Mouse (Mus musculus): Measurements from ENCODE around the gene Nabp1. TPM values are rescaled to one million over a fixed set of nuclear protein-coding genes. Genes with fewer than 3 reads are reported as not detected.

Nabp1 gene
- total RNA-seq, 2 experiments from 2014 or later: 13.0 to 22.2 TPM

DNA sequence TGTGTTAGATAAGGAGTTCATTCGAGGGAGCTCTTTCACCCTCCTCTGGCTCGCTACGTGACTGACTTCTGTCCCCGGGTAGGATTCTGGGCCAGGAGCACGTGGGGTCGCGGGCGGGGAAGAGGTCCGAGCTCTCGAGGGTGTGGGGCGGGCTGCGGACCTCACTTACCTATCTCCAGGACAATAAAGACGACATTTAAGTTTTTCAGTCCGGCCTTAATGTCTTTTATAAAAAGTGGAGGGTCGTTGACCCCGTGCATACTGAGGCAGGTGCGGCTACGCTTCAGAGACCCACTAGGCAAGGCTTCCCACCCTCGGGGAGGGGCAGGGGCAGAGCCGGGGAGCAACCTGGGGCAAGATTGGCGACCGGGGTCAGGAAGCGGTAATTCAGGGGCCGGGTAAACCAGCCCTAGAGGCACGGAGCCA, 556 bp downstream of the Nabp1 start:
- peak; percentile 66 for DNase-seq
- no peak for TF ChIP-seq CTCF (IDR thresholded peaks at IDR 0.05)
- peak overlapping the region; percentile 96 for H3K4me3 ChIP-seq
- intact Hi-C loops (cut with DNase I): loop anchor here (5.0 kb wide), 1 partner anchor 40 kb away; no protein-coding TSS in a partner anchor
- H3K27ac ChIP-seq: peak overlapping the region; percentile 93

DNA sequence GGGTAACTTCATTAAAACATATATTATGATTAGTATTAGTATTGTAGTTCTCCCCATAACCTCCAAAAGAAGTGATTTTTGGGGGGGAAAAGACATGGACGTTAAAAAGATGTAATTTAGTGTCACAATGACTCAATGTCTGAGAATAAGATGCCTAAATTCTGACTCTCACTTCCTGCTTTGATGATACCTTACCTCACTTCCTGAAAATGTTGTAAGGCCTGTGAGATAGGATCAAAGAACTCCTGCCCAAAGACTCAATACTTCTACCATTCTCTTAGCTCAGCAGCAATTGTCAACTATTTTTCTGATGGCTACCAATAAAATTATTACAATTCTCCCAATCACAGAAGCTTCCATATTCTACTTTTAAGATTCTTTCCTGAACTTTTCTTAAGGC, 1.8 kb downstream of the Nabp1 start:
- intact Hi-C loops (cut with DNase I): loop anchor here (5.0 kb wide), 1 partner anchor 41 kb away; no protein-coding TSS in a partner anchor
- TF ChIP-seq CTCF (IDR thresholded peaks at IDR 0.05): no peak
- Histone ChIP-seq H3K27ac (no peak overlapping the region), H3K4me3 (no peak overlapping the region)
- no peak for DNase-seq

DNA sequence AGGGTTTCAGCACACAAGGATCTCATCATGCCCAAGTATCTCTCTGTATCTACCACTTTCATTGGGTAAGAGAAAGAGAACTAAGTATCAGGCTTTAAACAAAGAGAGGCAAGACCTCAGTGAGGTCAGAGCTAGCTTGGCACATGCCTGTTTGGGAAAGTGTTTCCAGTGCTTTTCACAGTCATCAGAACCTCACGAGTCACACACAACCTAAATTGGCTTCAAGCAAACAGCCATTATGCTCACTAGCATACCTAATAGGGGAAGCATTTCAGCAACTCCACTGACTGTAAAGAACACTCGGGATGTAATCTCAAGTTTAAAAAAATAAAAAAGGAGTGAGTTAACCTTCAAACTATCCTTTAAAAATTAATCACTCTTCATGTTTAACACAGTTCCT, 10.1 kb downstream of the Nabp1 start:
- intact Hi-C loops (cut with DNase I): loop anchor here (10.0 kb wide), 1 partner anchor 503 kb away; no protein-coding TSS in a partner anchor
- no peak overlapping the region for H3K27ac ChIP-seq
- no peak overlapping the region for H3K4me3 ChIP-seq

DNA sequence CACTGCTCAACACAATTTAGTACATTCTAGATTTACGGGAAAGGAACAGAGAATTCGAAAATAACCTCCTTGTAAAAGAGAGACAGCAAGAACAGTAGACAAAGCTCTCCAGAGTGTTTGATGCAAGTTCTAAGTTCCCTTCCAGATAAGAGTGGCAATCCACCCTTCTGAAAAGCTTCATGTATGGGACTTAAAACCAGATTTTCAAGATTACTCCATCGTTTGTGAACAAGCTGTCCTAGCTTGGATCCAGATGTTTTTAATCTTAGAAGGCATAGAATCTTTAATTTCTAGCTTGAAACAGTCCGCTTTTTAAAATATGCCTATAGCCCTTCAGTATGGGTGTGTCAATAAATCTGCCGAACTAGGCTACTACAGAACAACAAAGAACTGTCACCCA, 11.0 kb downstream of the Nabp1 start:
- Histone ChIP-seq H3K4me3 (no peak overlapping the region), H3K27ac (no peak overlapping the region)
- intact Hi-C loops (cut with DNase I): loop anchor here (10.0 kb wide), 1 partner anchor 502 kb away; no protein-coding TSS in a partner anchor
- TF ChIP-seq CTCF (IDR thresholded peaks at IDR 0.05): no peak
- no peak for DNase-seq

More for the DNA sequence above, 10.1 kb downstream of the Nabp1 start:
- TF ChIP-seq CTCF (IDR thresholded peaks at IDR 0.05): no peak
- DNase-seq: no peak

DNA sequence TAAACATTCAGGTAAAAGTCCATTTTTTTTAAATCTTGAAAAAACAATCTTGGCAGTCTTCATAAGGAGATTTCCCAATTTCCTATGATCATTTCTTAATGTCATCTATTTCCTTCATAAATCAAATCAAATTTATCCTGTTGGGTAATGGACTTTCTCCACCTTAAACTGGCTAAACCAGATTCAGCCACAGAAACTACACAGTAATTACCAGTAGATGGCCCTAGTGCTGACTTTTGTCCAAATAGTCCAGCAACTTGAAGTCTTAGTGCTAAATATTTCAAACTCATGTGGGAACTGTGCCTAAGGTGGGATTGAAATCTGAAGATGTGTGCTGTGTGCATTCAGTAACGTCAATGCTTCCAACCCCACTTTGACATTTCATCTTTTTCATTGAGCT, 11.8 kb downstream of the Nabp1 start:
- intact Hi-C loops (cut with DNase I): loop anchor here (1.0 to 10.0 kb wide), 2 partner anchors 131 to 502 kb away; no protein-coding TSS in a partner anchor
- TF ChIP-seq CTCF (IDR thresholded peaks at IDR 0.05): peak; percentile 72
- no peak for DNase-seq
- no peak overlapping the region for H3K4me3 ChIP-seq
- H3K27ac ChIP-seq: no peak overlapping the region

DNA sequence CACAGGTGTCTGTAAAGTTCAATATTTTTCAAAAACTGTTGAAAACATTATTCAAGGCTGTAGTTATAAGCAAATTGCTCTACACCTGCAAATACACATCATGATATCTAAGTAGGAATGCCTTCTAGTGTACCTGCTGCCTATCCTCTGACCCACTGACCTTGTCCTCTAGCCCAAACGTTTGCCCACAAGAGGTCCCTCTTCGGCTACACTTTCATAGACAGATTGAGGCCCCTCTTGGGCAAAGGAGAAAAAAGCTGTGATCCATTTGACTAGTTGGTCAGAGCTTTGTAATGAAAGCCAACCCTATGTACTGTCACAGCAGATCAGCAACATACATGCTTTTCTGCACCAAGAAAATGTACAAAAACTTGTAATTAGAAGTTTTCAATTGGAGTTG, 12.9 kb downstream of the Nabp1 start:
- no peak overlapping the region for H3K27ac ChIP-seq
- DNase-seq: no peak
- TF ChIP-seq CTCF (IDR thresholded peaks at IDR 0.05): peak; percentile 36
- intact Hi-C loops (cut with DNase I): loop anchor here (10.0 kb wide), 1 partner anchor 500 kb away; no protein-coding TSS in a partner anchor
- H3K4me3 ChIP-seq: no peak overlapping the region

DNA sequence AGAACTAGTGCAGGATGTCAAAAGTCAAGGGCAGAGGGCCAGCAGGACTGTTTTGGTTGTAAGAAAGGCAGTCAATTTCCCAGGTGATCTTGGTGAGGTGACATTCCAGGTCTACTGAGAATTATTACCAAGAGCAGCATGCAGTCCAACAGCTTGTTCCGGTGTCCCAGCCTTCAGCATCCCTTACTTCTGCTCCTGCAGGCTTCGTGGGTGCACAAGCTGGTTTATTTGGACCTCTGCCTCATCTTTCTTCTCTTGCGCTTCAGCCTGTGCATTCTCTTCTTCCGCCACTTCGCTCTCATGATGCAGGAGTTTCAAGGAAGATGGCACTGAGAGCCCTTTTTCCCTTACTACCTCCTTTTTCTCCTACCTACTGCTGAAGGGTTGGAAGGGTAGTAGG, 15.2 kb downstream of the Nabp1 start:
- intact Hi-C loops (cut with DNase I): loop anchor here (10.0 kb wide), 1 partner anchor 498 kb away; no protein-coding TSS in a partner anchor
- no peak for DNase-seq
- H3K4me3 ChIP-seq: no peak overlapping the region
- TF ChIP-seq CTCF (IDR thresholded peaks at IDR 0.05): no peak
- no peak overlapping the region for H3K27ac ChIP-seq

DNA sequence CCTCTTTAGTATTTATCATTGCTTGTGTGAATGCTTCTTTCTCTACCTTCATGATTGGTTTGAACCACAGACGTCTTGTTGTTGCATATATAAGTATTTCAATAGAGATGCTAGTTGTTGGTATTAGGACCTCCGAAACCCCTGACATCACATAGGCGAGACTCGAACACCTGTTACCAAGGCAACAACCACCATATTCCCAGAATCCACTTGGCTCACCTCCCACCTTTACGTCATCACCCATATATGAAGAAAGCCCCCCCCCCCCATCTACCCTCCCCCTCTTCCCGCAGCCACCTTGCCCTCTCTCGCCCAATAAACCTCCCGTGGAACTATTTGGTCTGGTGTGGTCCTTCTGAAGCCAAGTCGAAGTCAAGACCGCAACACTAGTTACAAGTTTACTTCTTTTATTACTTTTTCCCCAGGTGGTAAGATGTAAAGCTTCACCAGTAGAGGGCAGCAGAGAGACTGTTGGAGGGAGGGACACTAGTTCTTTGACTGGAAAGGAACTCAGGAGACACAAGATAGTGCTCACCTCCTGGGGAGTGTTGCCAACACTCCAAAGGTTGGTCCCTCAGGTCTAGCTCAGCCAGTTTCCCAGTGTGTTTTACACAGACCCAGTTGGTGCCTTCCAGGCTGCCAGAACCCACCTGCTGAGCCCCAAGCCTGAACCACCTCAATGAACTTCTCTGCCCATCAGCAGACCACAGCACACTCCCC, 19.3 kb downstream of the Nabp1 start:
- no peak overlapping the region for H3K4me3 ChIP-seq
- DNase-seq: peak; percentile 33
- intact Hi-C loops (cut with DNase I): loop anchor here (2.0 kb wide), 1 partner anchor 138 kb away; no protein-coding TSS in a partner anchor
- peak; percentile 80 for TF ChIP-seq CTCF (IDR thresholded peaks at IDR 0.05)
- no peak overlapping the region for H3K27ac ChIP-seq

DNA sequence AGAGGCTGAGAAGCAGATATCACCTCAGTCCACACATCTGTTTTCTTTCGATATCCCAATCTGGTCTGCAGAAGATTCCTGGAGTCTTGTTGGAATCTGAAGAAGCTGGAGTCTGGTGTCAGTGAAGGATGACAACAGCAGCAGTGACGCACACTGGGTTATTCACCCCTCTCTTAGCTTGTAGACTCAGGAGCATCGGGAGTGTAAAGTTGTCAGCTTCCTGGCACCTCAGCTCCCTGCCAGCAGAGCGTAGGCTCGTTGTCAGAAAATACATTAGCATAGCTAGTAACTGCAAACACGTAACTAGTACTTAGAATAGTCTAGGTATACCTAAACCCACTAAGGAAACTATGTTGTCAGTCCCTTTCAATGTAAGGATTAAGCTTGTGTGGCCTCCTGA, 20.1 kb downstream of the Nabp1 start:
- Histone ChIP-seq H3K4me3 (no peak overlapping the region), H3K27ac (no peak overlapping the region)
- DNase-seq: no peak
- intact Hi-C loops (cut with DNase I): loop anchor here (2.0 kb wide), 1 partner anchor 139 kb away; no protein-coding TSS in a partner anchor
- TF ChIP-seq CTCF (IDR thresholded peaks at IDR 0.05): no peak

DNA sequence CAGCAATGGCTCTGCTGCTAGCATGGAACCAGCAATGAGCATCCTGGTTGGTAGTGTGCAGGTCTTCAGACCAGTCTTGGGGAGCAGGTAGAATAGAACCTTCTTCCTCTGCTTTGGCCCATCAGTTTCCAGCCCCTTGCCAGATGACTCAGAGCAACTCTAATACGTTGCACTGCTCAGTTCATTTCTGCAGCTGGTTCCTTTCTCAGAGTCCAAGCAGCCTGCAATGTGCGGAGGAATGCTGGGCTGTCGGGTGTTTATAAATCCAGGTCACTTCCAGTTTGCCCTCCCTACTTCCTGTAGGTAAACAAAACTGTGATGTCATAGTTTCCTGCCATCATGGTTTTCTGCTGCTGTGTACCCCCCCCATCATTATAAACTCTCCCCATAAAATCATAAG, 21.0 kb downstream of the Nabp1 start:
- H3K4me3 ChIP-seq: no peak overlapping the region
- H3K27ac ChIP-seq: no peak overlapping the region
- no peak for TF ChIP-seq CTCF (IDR thresholded peaks at IDR 0.05)
- no peak for DNase-seq
- intact Hi-C loops (cut with DNase I): no loop called here

DNA sequence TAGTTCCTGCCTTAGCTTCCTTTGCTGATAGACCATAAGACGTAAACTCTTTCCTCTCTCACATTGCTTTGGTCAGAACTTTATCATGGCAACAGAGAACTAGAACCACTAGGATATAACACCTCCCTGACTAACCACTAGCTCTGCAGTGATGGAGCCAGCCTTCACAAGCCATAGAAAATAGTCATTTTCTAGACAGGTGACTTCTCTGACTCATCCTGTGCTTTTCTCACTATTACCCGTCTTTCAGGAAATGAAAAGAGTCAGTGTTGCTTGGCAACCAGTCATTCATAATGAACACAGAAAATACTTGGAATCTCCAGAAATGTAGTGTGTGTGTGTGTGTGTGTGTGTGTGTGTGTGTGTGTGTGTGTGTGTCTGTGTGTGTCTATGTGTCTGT, 29.4 kb downstream of the Nabp1 start:
- no peak for TF ChIP-seq CTCF (IDR thresholded peaks at IDR 0.05)
- Histone ChIP-seq H3K4me3 (no peak overlapping the region), H3K27ac (no peak overlapping the region)
- intact Hi-C loops (cut with DNase I): no loop called here
- DNase-seq: no peak

DNA sequence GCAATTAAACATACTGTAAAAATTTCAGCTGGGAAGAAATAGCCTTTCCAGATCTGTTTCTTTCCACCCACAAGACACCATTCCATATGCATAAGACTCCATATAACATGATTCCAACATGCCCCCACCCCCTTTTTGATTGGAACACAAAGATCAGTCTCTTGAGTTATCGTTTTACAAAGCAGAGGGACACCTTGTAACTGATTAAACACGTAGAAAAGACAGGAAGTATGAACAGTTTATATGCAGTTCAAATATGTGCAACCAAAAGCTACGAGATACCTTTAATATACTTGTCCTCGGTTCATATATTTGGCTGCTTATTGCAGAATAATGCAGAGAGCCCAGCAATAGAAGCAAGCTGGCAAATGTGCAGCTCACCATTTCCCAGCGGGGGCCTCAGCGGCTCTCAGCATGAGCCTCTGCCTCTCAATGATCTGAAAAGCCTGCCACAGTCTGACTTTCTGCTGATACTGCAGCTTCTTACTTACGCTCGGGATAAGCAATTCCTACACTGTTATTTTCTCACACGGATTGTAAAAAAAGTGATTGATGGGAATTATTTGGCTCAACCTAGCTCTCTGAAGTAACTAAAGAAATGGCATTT, 32.3 kb downstream of the Nabp1 start:
- intact Hi-C loops (cut with DNase I): no loop called here
- no peak for DNase-seq

DNA sequence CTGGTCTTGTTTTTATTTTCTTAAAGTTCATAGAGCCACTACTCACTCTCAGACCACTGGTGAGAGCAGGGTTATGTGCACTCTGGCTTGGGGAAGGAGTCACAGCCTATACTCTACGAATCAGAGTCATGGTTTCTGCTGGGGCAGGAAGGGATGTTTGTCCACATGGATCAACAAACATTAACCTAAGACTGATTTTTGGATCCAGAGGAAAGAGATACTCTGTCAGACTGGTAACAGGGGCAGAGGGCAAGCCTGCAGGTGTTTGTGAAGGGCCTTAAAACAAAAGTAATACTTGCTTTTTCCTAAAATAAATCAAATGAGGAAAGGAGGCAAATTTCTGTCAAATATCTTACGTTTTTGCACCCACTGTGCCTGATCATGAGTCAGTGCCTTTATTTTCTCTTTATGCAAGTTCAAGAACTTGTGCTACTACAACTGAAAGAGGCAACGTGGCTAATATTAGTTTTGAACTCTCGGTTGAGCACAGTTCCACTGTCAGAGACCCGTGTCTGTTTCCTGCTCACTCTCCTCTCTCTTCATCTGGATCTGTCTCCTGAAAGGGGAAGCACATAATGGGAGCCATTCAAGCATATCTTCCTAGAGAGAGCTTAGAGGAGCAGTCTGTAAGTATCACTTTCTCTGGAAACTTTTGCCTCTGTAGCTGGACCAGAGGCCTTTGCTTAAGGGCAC, 32.9 kb downstream of the Nabp1 start:
- Histone ChIP-seq H3K4me3 (no peak overlapping the region), H3K27ac (no peak overlapping the region)
- DNase-seq: no peak
- no peak for TF ChIP-seq CTCF (IDR thresholded peaks at IDR 0.05)
- intact Hi-C loops (cut with DNase I): no loop called here

More for the DNA sequence above, 32.3 kb downstream of the Nabp1 start:
- no peak overlapping the region for H3K4me3 ChIP-seq
- TF ChIP-seq CTCF (IDR thresholded peaks at IDR 0.05): no peak
- H3K27ac ChIP-seq: no peak overlapping the region
